In genomic region chr6:54432806-54433545, GRCm38 (mm10) we compare ENCODE assay signal across 15 mouse cellular contexts. TPM values are rescaled to one million over a fixed set of nuclear protein-coding genes. Genes with fewer than 3 reads are reported as not detected.
DNase-seq lines count a peak whose midpoint lies in the region; TF ChIP-seq lines count a peak whose summit lies in the region.
"Had no signal": no experiment of that assay in that cellular context is flagged by ENCODE, and none has a peak within 500 bp of the region (broad histone marks: within the 10 kb centered on the region; RNA-seq: fewer than 3 reads in every experiment).

No protein-coding gene starts in this region.

- H3K27ac ChIP-seq in heart, embryonic 10.5 days = no peak overlapping the region
- 0 out of 2 replicates have a peak overlapping the region, but pooled peaks have one; percentile 15 for H3K27ac ChIP-seq in left cerebral cortex, adult 2 months
- H3K27ac ChIP-seq in cortical plate, adult 2 months (ENCODE audit: insufficient read depth, low read length) = no peak overlapping the region
- H3K27ac ChIP-seq: embryonic facial prominence, embryonic 10.5 days; midbrain, embryonic 10.5 days had no signal

- no peak for TF ChIP-seq CTCF in left cerebral cortex, adult 2 months (IDR thresholded peaks at IDR 0.05)
- TF ChIP-seq CTCF in cortical plate, adult 2 months (IDR thresholded peaks at IDR 0.05; ENCODE audit: extremely low read depth, insufficient read depth, low read length) = no peak

- no peaks in the 10 kb centered on the region for H3K9me3 ChIP-seq in heart, embryonic 10.5 days
- H3K9me3 ChIP-seq: embryonic facial prominence, embryonic 10.5 days; midbrain, embryonic 10.5 days had no signal

- 38% methylated on average over 13 of the region's 13 CpGs for WGBS in heart, embryonic 10.5 days

- H3K27me3 ChIP-seq in heart, embryonic 10.5 days (ENCODE audit: insufficient read depth, poor library complexity, severe bottlenecking) = peaks cover 36% of the 10 kb centered on the region

- no peak overlapping the region for H3K4me3 ChIP-seq in heart, embryonic 10.5 days
- H3K4me3 ChIP-seq in left cerebral cortex, adult 2 months = peak overlapping the region; percentile 22; the same call in 1 of the 2 replicates
- peak overlapping the region; percentile 90 for H3K4me3 ChIP-seq in cortical plate, adult 2 months (ENCODE audit: insufficient read depth, low read length)
- H3K4me3 ChIP-seq: embryonic facial prominence, embryonic 10.5 days; erythroblast, embryonic 14.5 days; midbrain, embryonic 10.5 days had no signal

- peak; percentile 86 for DNase-seq in heart, adult 11 months
- no peak for DNase-seq in heart, embryonic 10.5 days (ENCODE audit: low spot score)
- no peak for DNase-seq in left cerebral cortex, adult 2 months (ENCODE audit: extremely low spot score in 1 of 2, low spot score in 2 of 2)
- DNase-seq in left cerebral cortex, adult 9 months (ENCODE audit: low spot score in 2 of 2) = no peak
- peak; percentile 19 to 61 for DNase-seq in lung, postnatal 4 days
- no peak for DNase-seq in frontal cortex, postnatal 14 days (ENCODE audit: low spot score in 2 of 2)
- DNase-seq: cerebellum, adult 9-11 months; gastrocnemius, postnatal 14 days; heart, postnatal 14 days; kidney, adult 8-10 months; kidney, postnatal 4 days had no signal

- no peaks in the 10 kb centered on the region for H3K36me3 ChIP-seq in heart, embryonic 10.5 days
- H3K36me3 ChIP-seq: embryonic facial prominence, embryonic 10.5 days; midbrain, embryonic 10.5 days had no signal

- intact Hi-C loops in left cerebral cortex, adult 2 months (cut with DNase I) = no loop called here

- H3K4me1 ChIP-seq in heart, embryonic 10.5 days = peaks cover 49% of the 10 kb centered on the region
- peaks cover 9% of the 10 kb centered on the region for H3K4me1 ChIP-seq in cortical plate, adult 2 months (ENCODE audit: control insufficient read depth, insufficient read depth, low read length)

- TF ChIP-seq POLR2A in cortical plate, adult 2 months (IDR thresholded peaks at IDR 0.05; ENCODE audit: extremely low read depth, insufficient read depth, low read length) = no peak

RNA-seq across cellular contexts. Expression of gene Wipf3, which starts 3.6 kb away (rescaled TPM):
- polyA plus RNA-seq in heart, embryonic 10.5 days (2016; fragmentation: Nextera tagmentation; extraction: Ambion mirVana) = 1.0 and 1.8 TPM in 2 replicates
- 100 to 1,000 TPM in 1 of 2 experiments, 10 to 100 TPM in 1; 92.3 to 108 TPM for total RNA-seq in left cerebral cortex, adult 2 months (2021)
- polyA plus RNA-seq in cortical plate, adult 2 months (2012; rRNA removed) = 46.6 and 72.7 TPM in 2 replicates
- polyA plus RNA-seq: erythroblast, embryonic 14.5 days had no signal

Comparison
In these comparisons a context has a peak if more than half of its experiments do, and no peak if none do; other contexts are left out.
1. DNase-seq: peak in heart, adult 11 months (single experiment) and lung, postnatal 4 days (2 of 2); none in heart, embryonic 10.5 days (single experiment), left cerebral cortex, adult 2 months (0 of 2), left cerebral cortex, adult 9 months (0 of 2) and frontal cortex, postnatal 14 days (0 of 2).
2. RNA of gene Wipf3, which starts 3.6 kb away (polyA plus RNA-seq): 46.6 to 72.7 TPM in cortical plate, adult 2 months; 1.0 to 1.8 TPM in heart, embryonic 10.5 days; every median in the first group is over 10 times any median in the second.